Mouse (Mus musculus) kidney, adult 8-10 months (tissue): ENCODE measurements at regions not wholly inside any gene's neighbourhood (a gene's known extent, or its start where the extent isn't known, plus 50 kb on each side); places are given as distances from the start of the nearest gene placed in this dataset.

Experiments
- DNase-seq, 2 experiments: peaks; one replicate each; pipeline ENCODE4 v3.0.0; 2022

DNA sequence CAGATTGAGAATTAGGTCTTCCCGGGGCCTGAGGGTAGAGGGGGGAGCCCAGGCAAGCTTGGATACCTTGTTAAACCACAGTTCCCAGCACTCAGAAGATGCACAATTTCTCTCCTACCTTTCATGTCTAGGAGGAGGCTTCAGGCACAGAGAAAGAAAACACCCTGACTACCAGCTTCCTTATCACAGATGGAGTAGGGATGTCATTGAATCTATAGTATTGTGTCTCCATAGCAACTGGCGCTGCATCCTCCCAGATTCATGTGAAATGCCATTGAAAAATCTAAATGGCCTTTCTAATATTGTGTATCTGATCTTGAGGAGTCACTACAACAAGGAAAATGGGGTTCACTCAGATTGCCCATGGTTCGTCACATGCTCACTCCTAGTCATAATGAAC lies 88.8 kb upstream of the Zkscan2 start:
- DNase-seq = no peak

DNA sequence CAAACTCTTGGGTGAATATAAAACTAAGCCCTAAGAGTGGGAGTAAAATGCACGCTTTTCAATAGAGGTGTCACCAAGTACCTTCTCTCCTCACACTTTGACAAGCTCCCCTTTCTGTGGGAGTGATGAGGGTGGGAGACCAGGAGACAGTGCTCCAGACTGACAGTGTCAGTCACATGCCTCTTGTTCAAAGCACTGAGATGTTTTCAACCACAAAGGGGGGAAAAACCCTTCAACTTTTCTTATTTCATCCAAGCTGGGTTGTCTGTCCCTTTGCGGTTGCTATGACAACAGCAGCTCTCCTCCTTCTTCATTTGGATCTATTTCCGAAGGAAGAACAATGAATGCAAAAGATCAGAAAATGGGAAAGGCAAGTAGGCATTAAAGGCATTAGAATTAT lies 73.5 kb upstream of the Zkscan2 start:
- no peak for DNase-seq

DNA sequence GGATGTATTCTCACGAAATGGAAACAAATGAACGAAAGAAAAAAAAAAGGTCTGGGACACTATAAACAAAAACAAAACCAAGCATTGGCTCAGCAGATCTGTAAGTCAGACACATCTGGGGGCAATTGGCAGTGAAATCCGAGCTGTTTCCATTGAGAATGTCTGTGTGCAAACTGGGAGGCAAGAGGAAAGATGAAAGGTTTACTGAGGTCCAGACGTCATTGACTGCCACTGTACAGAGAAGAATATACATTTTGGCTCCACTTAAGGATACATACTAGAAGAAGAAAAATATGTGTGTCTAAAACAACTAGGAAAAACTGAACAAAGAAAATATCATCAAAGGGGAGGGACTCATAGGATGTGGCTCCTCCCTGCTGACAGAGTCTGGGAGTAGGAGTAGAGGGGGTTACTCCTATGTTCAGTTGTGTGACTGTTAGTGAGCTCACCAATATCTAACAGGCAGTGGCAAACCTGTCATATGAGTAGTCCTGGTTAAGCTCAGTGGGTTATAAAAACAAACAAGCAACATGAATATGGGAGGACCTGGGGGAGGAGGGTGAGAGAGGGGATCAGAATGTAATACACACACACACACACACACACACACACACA lies 72.2 kb upstream of the Zkscan2 start:
- DNase-seq = no peak

DNA sequence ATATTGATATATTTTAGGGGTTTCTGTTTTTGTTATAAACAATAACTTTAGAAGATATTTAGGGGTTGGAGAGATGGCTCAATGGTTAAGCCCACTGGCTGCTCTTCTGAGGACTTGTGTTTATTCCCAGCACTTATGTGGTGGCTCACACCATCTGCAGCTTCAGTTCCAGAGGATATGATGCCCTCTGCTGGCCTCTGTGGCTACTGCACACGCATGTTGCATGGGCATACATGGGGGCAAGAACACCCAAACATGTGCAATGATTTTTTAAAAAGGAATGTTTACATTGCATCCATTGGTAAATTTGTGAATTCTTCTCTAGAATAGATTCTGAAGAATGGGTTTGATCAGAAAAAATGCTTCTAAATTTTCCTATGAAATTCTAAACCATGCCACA lies 66.0 kb upstream of the Zkscan2 start:
- peak in 1 of 2 experiments; percentile 4 for DNase-seq

DNA sequence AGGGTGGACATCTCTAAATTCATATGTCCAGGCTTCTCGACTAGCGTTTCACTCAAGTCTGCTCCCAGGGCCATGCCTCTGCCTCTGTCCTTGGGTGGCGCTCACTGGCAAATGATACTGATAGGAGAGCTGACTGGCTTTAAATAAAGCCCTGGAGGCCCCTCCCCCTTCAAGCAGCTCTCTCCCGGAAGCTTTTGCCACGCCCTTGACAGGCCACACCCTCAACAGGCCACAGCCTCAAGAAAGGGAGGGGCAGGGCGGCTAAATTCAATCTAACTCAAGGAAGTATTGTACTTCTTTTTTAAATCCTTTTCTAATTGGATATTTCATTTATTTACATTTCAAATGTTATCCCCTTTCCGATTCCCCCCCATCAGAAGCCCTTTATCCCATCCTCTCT lies 59.3 kb upstream of the Zkscan2 start:
- DNase-seq = no peak
